Mouse (Mus musculus): ENCODE data around the gene Zfp831. TPM values are rescaled to one million over a fixed set of nuclear protein-coding genes. Genes with fewer than 3 reads are reported as not detected.

The Zfp831 gene
- polyA plus RNA-seq, 2 experiments from 2014 or later, result 7.3 to 7.6 TPM

- ATAC-seq, result no peak
Observed at GRCm38 (mm10) chr2:174652864-174653263, 9.5 kb downstream of the Zfp831 start.

- no peak for ATAC-seq
Observed at GRCm38 (mm10) chr2:174655341-174655740, 12.0 kb downstream of the Zfp831 start.

- ATAC-seq, result peak; percentile 48
Observed at GRCm38 (mm10) chr2:174658229-174658844, 15.0 kb downstream of the Zfp831 start.

GRCm38 (mm10) chr2:174659874-174660273 lies 16.5 kb downstream of the Zfp831 start:
- ATAC-seq, result no peak

- ATAC-seq, result no peak
Observed at GRCm38 (mm10) chr2:174660321-174660720, 17.0 kb downstream of the Zfp831 start.

- ATAC-seq, result no peak
Observed at GRCm38 (mm10) chr2:174661436-174662171, 18.3 kb downstream of the Zfp831 start.

- no peak for ATAC-seq
Observed at GRCm38 (mm10) chr2:174662593-174662992, 19.3 kb downstream of the Zfp831 start.

GRCm38 (mm10) chr2:174665404-174665803 lies 22.1 kb downstream of the Zfp831 start:
- ATAC-seq, result no peak

- no peak for ATAC-seq
Observed at GRCm38 (mm10) chr2:174668806-174669205, 25.5 kb downstream of the Zfp831 start.

- ATAC-seq, result no peak
Observed at GRCm38 (mm10) chr2:174672506-174673190, 29.3 kb downstream of the Zfp831 start.

GRCm38 (mm10) chr2:174673592-174674286 lies 30.4 kb downstream of the Zfp831 start:
- ATAC-seq, result no peak

- no peak for ATAC-seq
Observed at GRCm38 (mm10) chr2:174674287-174675045, 31.1 kb downstream of the Zfp831 start.

GRCm38 (mm10) chr2:174675642-174676041 lies 32.3 kb downstream of the Zfp831 start:
- ATAC-seq, result peak; percentile 78

- no peak for ATAC-seq
Observed at GRCm38 (mm10) chr2:174701351-174701750, 58.0 kb downstream of the Zfp831 start.

GRCm38 (mm10) chr2:174707101-174707500 lies 63.8 kb downstream of the Zfp831 start:
- no peak for ATAC-seq

GRCm38 (mm10) chr2:174708587-174708986 lies 65.3 kb downstream of the Zfp831 start:
- ATAC-seq, result no peak

- no peak for ATAC-seq
Observed at GRCm38 (mm10) chr2:174710185-174710584, 66.9 kb downstream of the Zfp831 start.

- ATAC-seq, result no peak
Observed at GRCm38 (mm10) chr2:174712043-174712442, 68.7 kb downstream of the Zfp831 start.

GRCm38 (mm10) chr2:174715938-174716337 lies 72.6 kb downstream of the Zfp831 start:
- ATAC-seq, result no peak

GRCm38 (mm10) chr2:174717857-174718256 lies 74.5 kb downstream of the Zfp831 start:
- no peak for ATAC-seq

GRCm38 (mm10) chr2:174727114-174727823 lies 83.9 kb downstream of the Zfp831 start:
- ATAC-seq, result no peak

- ATAC-seq, result no peak
Observed at GRCm38 (mm10) chr2:174731939-174732338, 88.6 kb downstream of the Zfp831 start.
